Mouse (Mus musculus) CD4-positive, CD25-positive, alpha-beta regulatory T cell (primary cell): Measurements from ENCODE around the gene Prl3d3. TPM values are rescaled to one million over a fixed set of nuclear protein-coding genes. Genes with fewer than 3 reads are reported as not detected.

Source experiments
- polyA plus RNA-seq: library from polyadenylated mRNA; unstranded; fragments of 100-300 nt; shearing (Covaris generic); gene quantifications from one replicate; pipeline ENCODE4 v1.2.1, GENCODE M21; 2017

Prl3d3 gene
- not detected for polyA plus RNA-seq

GRCm38 (mm10) chr13:27156490-27156889, at the start of gene Prl3d3:
Gene Prl3d3 (plus strand): TSS chr13:27156790.

GRCm38 (mm10) chr13:27121398-27121797, 35.2 kb upstream of the Prl3d3 start, which contains the start of gene Prl3d2:
Gene Prl3d2 (plus strand): TSS chr13:27121698.

GRCm38 (mm10) chr13:27196359-27196758, 39.8 kb downstream of the Prl3d3 start, which contains the start of gene Prl3c1:
Gene Prl3c1 (plus strand): TSS chr13:27196659.

Other genes starting within 250 kb of the Prl3d3 start
- gene Prl, start 99.2 kb upstream of the Prl3d3 start, polyA plus RNA-seq: not detected
- not detected for gene Prl3d1, start 62.6 kb upstream of the Prl3d3 start, polyA plus RNA-seq
- not detected for gene Prl3d2, start 35.1 kb upstream of the Prl3d3 start, polyA plus RNA-seq
- gene Prl3c1, start 39.9 kb downstream of the Prl3d3 start, polyA plus RNA-seq: not detected
- not detected for gene Prl3b1, start 85.1 kb downstream of the Prl3d3 start, polyA plus RNA-seq
- not detected for gene Prl3a1, start 102.6 kb downstream of the Prl3d3 start, polyA plus RNA-seq
- not detected for gene Prl6a1, start 155.8 kb downstream of the Prl3d3 start, polyA plus RNA-seq
- gene Prl8a2, start 188.9 kb downstream of the Prl3d3 start, polyA plus RNA-seq: not detected
- not detected for gene Prl2b1, start 234.1 kb downstream of the Prl3d3 start, polyA plus RNA-seq